Mouse (Mus musculus) neural tube, embryonic 15.5 days (tissue): ENCODE data around the gene Atf3. TPM values are rescaled to one million over a fixed set of nuclear protein-coding genes. Genes with fewer than 3 reads are reported as not detected.
A peak's percentile ranks its signal among the peaks of the same experiment; 100 is the strongest.

Experiments
- ATAC-seq: fragments of 200-750 bp; cut with Nextera tagmentation; 2 replicates; pipeline ENCODE4 v1.8.0; 2017; ENCODE audit warnings: mild to moderate bottlenecking, moderate TSS enrichment, moderate library complexity; ENCODE audit not compliant: low FRiP score
- H3K27ac ChIP-seq: fragments of 300-500 bp; sonication (generic); replicated peaks from 2 replicates; pipeline ENCODE4 v1.5.1; 2015; ENCODE audit warnings: mild to moderate bottlenecking, inconsistent platforms
- H3K27me3 ChIP-seq: fragments of 300-500 bp; sonication (generic); replicated peaks from 2 replicates; pipeline ENCODE4 v1.6.1; 2015; ENCODE audit warnings: inconsistent platforms
- H3K36me3 ChIP-seq: fragments of 300-500 bp; sonication (generic); 2 replicates; pipeline ENCODE4 v1.6.1; 2015; ENCODE audit warnings: inconsistent platforms
- H3K4me1 ChIP-seq: fragments of 300-500 bp; sonication (generic); 2 replicates; pipeline ENCODE4 v1.6.1; 2015; ENCODE audit warnings: inconsistent platforms
- H3K4me2 ChIP-seq: fragments of 300-500 bp; sonication (generic); 2 replicates; pipeline ENCODE4 v1.6.1; 2015; ENCODE audit warnings: inconsistent platforms, mild to moderate bottlenecking, moderate library complexity
- H3K4me3 ChIP-seq: fragments of 300-500 bp; sonication (generic); replicated peaks from 2 replicates; pipeline ENCODE4 v1.5.1; 2015; ENCODE audit warnings: mild to moderate bottlenecking, inconsistent platforms
- H3K9ac ChIP-seq: fragments of 300-500 bp; sonication (generic); replicated peaks from 2 replicates; pipeline ENCODE4 v1.6.1; 2015; ENCODE audit warnings: mild to moderate bottlenecking, inconsistent platforms
- H3K9me3 ChIP-seq: fragments of 300-500 bp; sonication (generic); replicated peaks from 2 replicates; pipeline ENCODE4 v1.6.1; 2016; ENCODE audit warnings: inconsistent platforms
- WGBS: fragments of 180-500 bp; shearing (Covaris S2); methylation state at CpG from one replicate; pipeline ENCODE4 v1.1.7; 2015; ENCODE audit warnings: mixed read lengths; 5-methylcytosine and 5-hydroxymethylcytosine counted together
- polyA plus RNA-seq: library from polyadenylated mRNA; unstranded; fragments of >200 nt; fragmentation: Nextera tagmentation; extraction: Ambion mirVana; gene quantifications from 2 replicates; pipeline ENCODE4 v1.2.1, GENCODE M21; 2015

Atf3 gene
- polyA plus RNA-seq, 1 experiment from 2014 or later: 1.8 TPM

GRCm38 (mm10) chr1:191185761-191186385 lies 32.0 kb downstream of the Atf3 start:
- Histone ChIP-seq H3K9me3 (no peaks in the 10 kb centered on the region), H3K4me1 (peaks cover 45% of the 10 kb centered on the region), H3K27ac (no peak overlapping the region), H3K9ac (no peak overlapping the region), H3K4me2 (peak overlapping the region; percentile 99), H3K4me3 (peak overlapping the region; percentile 45), H3K36me3 (no peaks in the 10 kb centered on the region), H3K27me3 (peaks cover 84% of the 10 kb centered on the region)
- ATAC-seq: no peak
- 2% methylated on average over 16 of the region's 16 CpGs for WGBS

DNA sequence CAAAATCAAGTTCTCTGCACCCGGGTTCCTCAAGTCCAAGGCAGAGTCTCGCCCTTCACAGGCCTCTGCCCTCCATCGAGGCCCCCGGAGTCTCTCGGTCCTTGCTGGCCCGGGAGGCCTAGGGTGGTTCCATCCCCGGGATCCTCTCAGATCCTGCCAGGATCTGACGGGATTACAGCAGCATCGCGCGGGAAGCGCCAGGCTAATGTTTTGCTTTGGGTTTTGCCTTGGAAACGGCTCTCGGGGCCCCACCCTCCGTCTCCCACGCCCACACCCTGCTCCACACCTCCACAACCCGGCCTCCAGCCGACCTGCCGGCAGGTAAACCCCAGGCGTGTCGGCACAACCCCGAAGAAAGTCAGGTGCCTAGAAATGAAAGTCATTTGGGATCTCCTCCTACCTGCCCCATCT lies 33.0 kb downstream of the Atf3 start:
- H3K27me3 ChIP-seq: peaks cover 89% of the 10 kb centered on the region
- peak overlapping the region; percentile 10; the same call in 1 of the 2 replicates for H3K9ac ChIP-seq
- peaks cover 45% of the 10 kb centered on the region for H3K4me1 ChIP-seq
- no peaks in the 10 kb centered on the region for H3K36me3 ChIP-seq
- H3K4me2 ChIP-seq: peak overlapping the region; percentile 99
- peak overlapping the region; percentile 45; the same call in 1 of the 2 replicates for H3K4me3 ChIP-seq
- 1% methylated on average over 22 of the region's 22 CpGs for WGBS
- ATAC-seq: no peak
- no peak overlapping the region for H3K27ac ChIP-seq
- H3K9me3 ChIP-seq: no peaks in the 10 kb centered on the region

GRCm38 (mm10) chr1:191184066-191184815 lies 33.6 kb downstream of the Atf3 start:
- peak; percentile 29; the same call in 1 of the 2 replicates for ATAC-seq
- H3K9ac ChIP-seq: peak overlapping the region; percentile 47
- H3K4me2 ChIP-seq: peak overlapping the region; percentile 99
- H3K4me3 ChIP-seq: peak overlapping the region; percentile 45
- no peak overlapping the region for H3K27ac ChIP-seq
- peaks cover 49% of the 10 kb centered on the region for H3K4me1 ChIP-seq
- no peaks in the 10 kb centered on the region for H3K36me3 ChIP-seq
- under 1% methylated on average over 42 of the region's 42 CpGs for WGBS
- H3K9me3 ChIP-seq: no peaks in the 10 kb centered on the region
- H3K27me3 ChIP-seq: peaks cover 92% of the 10 kb centered on the region

DNA sequence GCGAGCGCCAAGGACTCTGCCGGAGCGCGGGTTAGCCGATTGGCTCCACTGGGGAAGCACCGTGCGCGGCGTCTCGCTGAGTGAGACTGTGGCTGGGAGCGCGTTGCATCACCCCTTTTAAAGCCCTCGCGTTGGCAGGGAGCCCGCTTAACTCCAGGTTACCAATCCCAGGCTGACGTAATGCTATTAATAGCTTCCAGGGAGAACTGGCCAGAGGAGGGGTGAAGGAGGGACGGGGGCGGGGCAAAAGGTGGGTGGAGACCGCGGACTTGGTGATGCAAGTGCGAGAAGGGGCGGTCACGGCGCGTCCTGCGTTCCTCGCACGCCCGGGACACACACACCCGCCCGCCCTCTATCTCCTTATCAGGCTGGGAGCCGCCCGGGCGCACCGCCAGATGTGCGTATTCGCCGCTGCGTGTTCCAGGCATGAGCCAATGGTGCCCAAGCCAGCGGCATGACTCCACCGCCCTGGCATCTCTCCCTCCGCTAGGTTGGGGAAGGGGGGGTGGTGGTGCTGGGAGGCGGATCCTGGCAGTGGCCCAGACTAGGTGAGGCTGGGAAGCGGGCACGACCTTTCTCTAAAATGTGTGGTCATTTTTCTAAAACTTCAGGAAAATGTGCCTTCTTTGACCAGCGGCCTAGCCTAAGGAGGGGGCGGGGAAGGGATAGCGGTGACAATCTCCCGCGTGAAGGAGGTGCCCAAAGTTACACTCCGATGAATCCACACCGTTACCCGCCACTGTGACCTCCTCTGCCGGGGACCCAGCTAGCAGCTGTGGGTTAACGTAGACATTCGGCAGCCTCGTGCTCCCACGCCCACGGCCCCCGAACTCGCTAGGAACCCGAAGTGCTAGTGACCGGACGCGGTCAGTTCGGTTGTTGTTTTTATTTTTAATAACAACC lies 34.4 kb downstream of the Atf3 start:
- H3K9me3 ChIP-seq: no peaks in the 10 kb centered on the region
- ATAC-seq: peak; percentile 81
- WGBS: under 1% methylated on average over 67 of the region's 67 CpGs

DNA sequence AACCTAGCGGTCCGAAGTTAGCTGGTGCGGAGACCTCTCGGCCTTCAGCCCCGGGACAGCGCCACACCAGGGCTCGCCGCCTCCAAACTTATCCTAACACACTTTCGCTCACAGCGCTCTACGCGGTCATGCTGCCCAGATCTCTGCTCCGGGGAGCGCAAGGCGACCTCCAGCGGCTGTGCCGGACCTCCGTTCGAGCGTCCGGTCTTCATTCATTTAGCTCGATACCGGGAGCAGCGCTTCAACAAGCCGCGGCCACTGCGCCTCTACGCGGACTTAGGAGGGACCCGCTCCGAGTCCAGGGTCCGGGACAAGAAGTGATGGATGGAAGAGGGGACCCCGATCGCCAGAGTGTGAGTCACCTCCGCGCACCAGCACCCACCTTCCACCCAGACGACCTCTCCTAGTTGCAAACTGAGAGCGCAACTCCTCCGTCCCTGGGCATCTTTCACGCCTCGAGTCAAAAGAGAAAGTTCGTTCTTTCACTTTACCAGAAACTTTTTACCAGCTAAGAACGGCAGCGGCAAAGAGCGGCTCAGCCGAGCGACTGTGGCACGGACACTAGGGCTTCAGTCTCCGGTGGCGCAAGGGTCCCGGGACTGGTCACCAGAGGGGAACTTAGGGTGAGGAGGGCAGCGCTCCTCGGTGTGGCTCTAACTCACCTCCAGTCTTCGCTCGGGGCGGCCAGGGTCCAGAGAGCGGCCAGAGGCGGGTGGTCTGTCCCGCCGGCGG lies 35.2 kb downstream of the Atf3 start:
- Histone ChIP-seq H3K4me1 (peaks cover 64% of the 10 kb centered on the region), H3K27ac (peak overlapping the region; percentile 56; the same call in 1 of the 2 replicates), H3K4me2 (peak overlapping the region; percentile 99), H3K27me3 (peaks cover 94% of the 10 kb centered on the region), H3K36me3 (no peaks in the 10 kb centered on the region), H3K4me3 (peak overlapping the region; percentile 45), H3K9ac (peak overlapping the region; percentile 47), H3K9me3 (no peaks in the 10 kb centered on the region)
- under 1% methylated on average over 61 of the region's 61 CpGs for WGBS
- ATAC-seq: peak; percentile 16; the same call in 1 of the 2 replicates

More for the DNA sequence above, 34.4 kb downstream of the Atf3 start:
- Histone ChIP-seq H3K9ac (peak overlapping the region; percentile 47), H3K36me3 (no peaks in the 10 kb centered on the region), H3K27me3 (peaks cover 91% of the 10 kb centered on the region), H3K4me1 (peaks cover 56% of the 10 kb centered on the region), H3K27ac (peak overlapping the region; percentile 56; the same call in 1 of the 2 replicates), H3K4me3 (peak overlapping the region; percentile 45), H3K4me2 (peak overlapping the region; percentile 99)

- ATAC-seq: no peak
- peaks cover 91% of the 10 kb centered on the region for H3K27me3 ChIP-seq
Observed at GRCm38 (mm10) chr1:191181469-191182259, 36.2 kb downstream of the Atf3 start.

GRCm38 (mm10) chr1:191180397-191180796 lies 37.4 kb downstream of the Atf3 start:
- Histone ChIP-seq H3K27me3 (peaks cover 81% of the 10 kb centered on the region), H3K4me1 (peaks cover 55% of the 10 kb centered on the region), H3K4me2 (no peak overlapping the region), H3K4me3 (no peak overlapping the region), H3K9ac (no peak overlapping the region), H3K27ac (no peak overlapping the region), H3K36me3 (no peaks in the 10 kb centered on the region), H3K9me3 (no peaks in the 10 kb centered on the region)
- 78% methylated on average over 4 of the region's 4 CpGs for WGBS
- no peak for ATAC-seq

More at GRCm38 (mm10) chr1:191181469-191182259, 36.2 kb downstream of the Atf3 start:
- no peak overlapping the region for H3K9ac ChIP-seq
- H3K27ac ChIP-seq: no peak overlapping the region
- WGBS: 57% methylated on average over 12 of the region's 12 CpGs
- H3K36me3 ChIP-seq: no peaks in the 10 kb centered on the region
- peak overlapping the region; percentile 99 for H3K4me2 ChIP-seq
- peak overlapping the region; percentile 45; the same call in 1 of the 2 replicates for H3K4me3 ChIP-seq
- H3K9me3 ChIP-seq: no peaks in the 10 kb centered on the region
- H3K4me1 ChIP-seq: peaks cover 64% of the 10 kb centered on the region

- H3K27ac ChIP-seq: no peak overlapping the region
- peaks cover 49% of the 10 kb centered on the region for H3K4me1 ChIP-seq
- ATAC-seq: no peak
- H3K4me2 ChIP-seq: no peak overlapping the region
- no peaks in the 10 kb centered on the region for H3K9me3 ChIP-seq
- peaks cover 75% of the 10 kb centered on the region for H3K27me3 ChIP-seq
- WGBS: 50% methylated on average over 2 of the region's 2 CpGs
- no peak overlapping the region for H3K9ac ChIP-seq
- H3K4me3 ChIP-seq: no peak overlapping the region
- H3K36me3 ChIP-seq: no peaks in the 10 kb centered on the region
Observed at GRCm38 (mm10) chr1:191179846-191180245, 38.0 kb downstream of the Atf3 start.

GRCm38 (mm10) chr1:191178511-191179188 lies 39.2 kb downstream of the Atf3 start:
- 37% methylated on average over 15 of the region's 15 CpGs for WGBS
- no peaks in the 10 kb centered on the region for H3K36me3 ChIP-seq
- no peak for ATAC-seq
- H3K4me1 ChIP-seq: peaks cover 37% of the 10 kb centered on the region
- H3K9ac ChIP-seq: no peak overlapping the region
- no peak overlapping the region for H3K4me3 ChIP-seq
- no peak overlapping the region for H3K4me2 ChIP-seq
- H3K9me3 ChIP-seq: no peaks in the 10 kb centered on the region
- no peak overlapping the region for H3K27ac ChIP-seq
- peaks cover 69% of the 10 kb centered on the region for H3K27me3 ChIP-seq

DNA sequence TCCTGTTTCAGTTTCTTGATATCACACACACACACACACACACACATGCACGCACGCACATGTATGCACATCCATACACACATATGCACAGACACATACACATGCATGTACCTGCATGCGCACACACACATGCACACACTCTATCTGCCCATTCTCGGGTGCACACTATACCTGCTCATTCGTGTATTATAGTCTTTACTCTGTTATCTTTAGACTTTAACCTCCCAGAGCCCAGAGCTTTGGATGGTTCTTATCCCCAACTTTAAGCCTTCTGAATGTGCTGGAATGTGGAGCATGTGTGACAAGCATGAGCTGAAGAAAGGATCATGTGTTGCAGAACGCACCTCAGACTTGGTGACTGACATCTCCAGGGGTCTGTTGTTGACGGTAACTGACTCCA lies 41.0 kb downstream of the Atf3 start:
- no peak for ATAC-seq
- Histone ChIP-seq H3K9ac (no peak overlapping the region), H3K9me3 (no peaks in the 10 kb centered on the region), H3K36me3 (no peaks in the 10 kb centered on the region), H3K27me3 (peaks cover 53% of the 10 kb centered on the region), H3K4me2 (no peak overlapping the region), H3K27ac (no peak overlapping the region), H3K4me3 (no peak overlapping the region), H3K4me1 (peaks cover 21% of the 10 kb centered on the region)
- 86% methylated on average over 7 of the region's 7 CpGs for WGBS
